Mouse (Mus musculus): Measurements from ENCODE around the gene Nyap1.

The Nyap1 gene

GRCm38 (mm10) chr5:137741023-137741931 is at the start of gene Nyap1:
Gene Nyap1, minus strand, starts transcription at chr5:137741607.
- DNase-seq (ENCODE audit: low read depth, low spot score): peak; percentile 80

GRCm38 (mm10) chr5:137788946-137789531 is 47.6 kb upstream of the Nyap1 start:
- no peak for DNase-seq (ENCODE audit: low read depth, low spot score)

- no peak for DNase-seq (ENCODE audit: low read depth, low spot score)
Measured at GRCm38 (mm10) chr5:137788171-137788570, 46.8 kb upstream of the Nyap1 start.

GRCm38 (mm10) chr5:137787151-137787928 is 45.9 kb upstream of the Nyap1 start, which contains the start of the genes Mepce and Zcwpw1:
Gene Mepce, minus strand, starts transcription at chr5:137787655.
Gene Zcwpw1, plus strand, starts transcription at chr5:137787798.
- peak; percentile 96 for DNase-seq (ENCODE audit: low read depth, low spot score)

GRCm38 (mm10) chr5:137786109-137786942 is 44.9 kb upstream of the Nyap1 start:
- DNase-seq (ENCODE audit: low read depth, low spot score): peak; percentile 100

- peak; percentile 42 for DNase-seq (ENCODE audit: low read depth, low spot score)
Measured at GRCm38 (mm10) chr5:137785164-137786031, 44.0 kb upstream of the Nyap1 start.

- no peak for DNase-seq (ENCODE audit: low read depth, low spot score)
Measured at GRCm38 (mm10) chr5:137784546-137784945, 43.1 kb upstream of the Nyap1 start.

- no peak for DNase-seq (ENCODE audit: low read depth, low spot score)
Measured at GRCm38 (mm10) chr5:137783901-137784540, 42.6 kb upstream of the Nyap1 start.

- DNase-seq (ENCODE audit: low read depth, low spot score): no peak
Measured at GRCm38 (mm10) chr5:137782776-137783522, 41.5 kb upstream of the Nyap1 start.

- DNase-seq (ENCODE audit: low read depth, low spot score): no peak
Measured at GRCm38 (mm10) chr5:137781661-137782060, 40.3 kb upstream of the Nyap1 start.

- DNase-seq (ENCODE audit: low read depth, low spot score): peak; percentile 55
Measured at GRCm38 (mm10) chr5:137779053-137779933, 37.9 kb upstream of the Nyap1 start.

GRCm38 (mm10) chr5:137778635-137779034 is 37.2 kb upstream of the Nyap1 start, which contains the start of gene Ppp1r35:
Gene Ppp1r35, plus strand, starts transcription at chr5:137778849.
- DNase-seq (ENCODE audit: low read depth, low spot score): peak; percentile 98

- DNase-seq (ENCODE audit: low read depth, low spot score): no peak
Measured at GRCm38 (mm10) chr5:137777267-137777845, 35.9 kb upstream of the Nyap1 start.

- DNase-seq (ENCODE audit: low read depth, low spot score): peak; percentile 79
Measured at GRCm38 (mm10) chr5:137776408-137776918, 35.1 kb upstream of the Nyap1 start.

GRCm38 (mm10) chr5:137775587-137776290 is 34.3 kb upstream of the Nyap1 start:
- no peak for DNase-seq (ENCODE audit: low read depth, low spot score)

- no peak for DNase-seq (ENCODE audit: low read depth, low spot score)
Measured at GRCm38 (mm10) chr5:137772755-137773154, 31.3 kb upstream of the Nyap1 start.
